Mouse (Mus musculus): ENCODE data around the gene Grk4. TPM values are rescaled to one million over a fixed set of nuclear protein-coding genes. Genes with fewer than 3 reads are reported as not detected.
"Not testable (repeated sequence)": the region's sequence is repeated elsewhere in the genome, so short reads cannot be mapped to it uniquely, and the experiment has no call there.

The Grk4 gene
- polyA plus RNA-seq, 1 experiment from 2014 or later, result 1.6 TPM

- Histone ChIP-seq H3K36me3 (ENCODE audit: control insufficient read depth, insufficient read depth, low read length) (0 out of 2 replicates have a peak, but pooled peaks cover 3% of the 10 kb centered on the region), H3K4me3 (ENCODE audit: low read depth, low read length) (no peak overlapping the region), H3K27ac (ENCODE audit: low read depth) (no peak overlapping the region), H3K9me3 (ENCODE audit: control insufficient read depth, low read length) (no peaks in the 10 kb centered on the region), H3K4me1 (replicated peaks; ENCODE audit: control insufficient read depth, insufficient read depth, low read length) (no peaks in the 10 kb centered on the region), H3K4me2 (ENCODE audit: low read length) (no peak overlapping the region), H3K9ac (ENCODE audit: low read length) (no peak overlapping the region), H3K27me3 (replicated peaks; ENCODE audit: control insufficient read depth, insufficient read depth, low read length) (no peaks in the 10 kb centered on the region)
- no peak for DNase-seq (ENCODE audit: low spot score)
- ATAC-seq (replicated peaks; ENCODE audit: low FRiP score, low TSS enrichment, low read depth), result no peak
- WGBS, result 84% methylated on average over 2 of the region's 2 CpGs
These were observed 9.3 kb downstream of the Grk4 start for GRCm38 (mm10) chr5:34669493-34669892.

- H3K27ac ChIP-seq (ENCODE audit: low read depth), result no peak overlapping the region
- 83% methylated on average over 4 of the region's 4 CpGs for WGBS
- 0 out of 2 replicates have a peak, but pooled peaks cover 3% of the 10 kb centered on the region for H3K36me3 ChIP-seq (ENCODE audit: control insufficient read depth, insufficient read depth, low read length)
- no peaks in the 10 kb centered on the region for H3K9me3 ChIP-seq (ENCODE audit: control insufficient read depth, low read length)
- H3K4me3 ChIP-seq (ENCODE audit: low read depth, low read length), result no peak overlapping the region
- no peak for DNase-seq (ENCODE audit: low spot score)
- H3K4me2 ChIP-seq (ENCODE audit: low read length), result no peak overlapping the region
- H3K27me3 ChIP-seq (replicated peaks; ENCODE audit: control insufficient read depth, insufficient read depth, low read length), result no peaks in the 10 kb centered on the region
- no peaks in the 10 kb centered on the region for H3K4me1 ChIP-seq (replicated peaks; ENCODE audit: control insufficient read depth, insufficient read depth, low read length)
- ATAC-seq (replicated peaks; ENCODE audit: low FRiP score, low TSS enrichment, low read depth), result no peak
- no peak overlapping the region for H3K9ac ChIP-seq (ENCODE audit: low read length)
These were observed 10.1 kb downstream of the Grk4 start for GRCm38 (mm10) chr5:34670280-34670679.

DNA sequence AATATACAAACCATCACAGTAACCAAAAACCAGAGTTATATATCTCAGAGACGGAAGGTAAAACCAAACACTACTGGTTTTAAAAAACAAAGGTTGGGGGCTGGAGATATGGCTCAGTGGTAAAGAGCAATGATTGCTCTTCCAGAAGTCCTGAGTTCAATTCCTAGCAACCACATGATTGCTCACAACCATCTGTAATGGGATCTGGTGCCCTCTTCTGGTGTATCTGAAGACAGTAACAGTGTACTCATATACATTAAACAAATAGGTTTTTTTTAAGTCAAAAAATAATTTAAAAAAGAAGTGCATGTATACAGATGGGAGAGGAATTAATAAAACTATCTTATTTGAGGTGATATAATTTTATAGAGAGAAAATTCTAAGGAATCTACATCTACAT, 29.7 kb downstream of the Grk4 start:
- WGBS, result 97% methylated on average over 1 of the region's 1 CpGs
- no peak for ATAC-seq (replicated peaks; ENCODE audit: low FRiP score, low TSS enrichment, low read depth)

DNA sequence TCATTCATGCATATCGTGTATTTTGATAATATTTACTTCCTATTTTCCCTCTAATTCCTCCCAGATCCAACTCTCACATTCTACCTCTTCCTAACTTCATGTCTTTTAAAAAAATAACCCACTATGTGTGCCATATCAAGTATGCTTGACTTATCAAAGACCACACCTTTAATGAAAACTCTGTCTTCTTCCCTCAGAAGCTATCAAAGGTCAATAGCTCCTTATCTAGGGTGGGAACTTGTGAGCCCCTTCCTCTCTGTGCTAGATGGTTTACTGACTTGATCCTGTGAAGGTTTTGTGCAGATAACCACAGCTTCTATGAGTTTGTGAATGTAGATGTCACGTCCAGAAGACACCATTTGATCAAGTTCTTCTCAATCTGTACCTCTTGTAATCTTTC, 32.6 kb downstream of the Grk4 start:
- Histone ChIP-seq H3K9ac (ENCODE audit: low read length) (no peak overlapping the region), H3K4me2 (ENCODE audit: low read length) (no peak overlapping the region), H3K36me3 (ENCODE audit: control insufficient read depth, insufficient read depth, low read length) (no peaks in the 10 kb centered on the region), H3K4me1 (replicated peaks; ENCODE audit: control insufficient read depth, insufficient read depth, low read length) (no peaks in the 10 kb centered on the region), H3K27me3 (replicated peaks; ENCODE audit: control insufficient read depth, insufficient read depth, low read length) (no peaks in the 10 kb centered on the region), H3K27ac (ENCODE audit: low read depth) (no peak overlapping the region), H3K9me3 (ENCODE audit: control insufficient read depth, low read length) (no peaks in the 10 kb centered on the region), H3K4me3 (ENCODE audit: low read depth, low read length) (no peak overlapping the region)
- no peak for DNase-seq (ENCODE audit: low spot score)
- 70% methylated on average over 2 of the region's 2 CpGs for WGBS
- ATAC-seq (replicated peaks; ENCODE audit: low FRiP score, low TSS enrichment, low read depth), result no peak

More for the DNA sequence above, 29.7 kb downstream of the Grk4 start:
- Histone ChIP-seq H3K36me3 (ENCODE audit: control insufficient read depth, insufficient read depth, low read length) (no peaks in the 10 kb centered on the region), H3K9ac (ENCODE audit: low read length) (no peak overlapping the region), H3K27ac (ENCODE audit: low read depth) (no peak overlapping the region), H3K4me1 (replicated peaks; ENCODE audit: control insufficient read depth, insufficient read depth, low read length) (no peaks in the 10 kb centered on the region), H3K9me3 (ENCODE audit: control insufficient read depth, low read length) (no peaks in the 10 kb centered on the region), H3K4me3 (ENCODE audit: low read depth, low read length) (no peak overlapping the region), H3K4me2 (ENCODE audit: low read length) (no peak overlapping the region), H3K27me3 (replicated peaks; ENCODE audit: control insufficient read depth, insufficient read depth, low read length) (no peaks in the 10 kb centered on the region)
- DNase-seq (ENCODE audit: low spot score), result no peak

DNA sequence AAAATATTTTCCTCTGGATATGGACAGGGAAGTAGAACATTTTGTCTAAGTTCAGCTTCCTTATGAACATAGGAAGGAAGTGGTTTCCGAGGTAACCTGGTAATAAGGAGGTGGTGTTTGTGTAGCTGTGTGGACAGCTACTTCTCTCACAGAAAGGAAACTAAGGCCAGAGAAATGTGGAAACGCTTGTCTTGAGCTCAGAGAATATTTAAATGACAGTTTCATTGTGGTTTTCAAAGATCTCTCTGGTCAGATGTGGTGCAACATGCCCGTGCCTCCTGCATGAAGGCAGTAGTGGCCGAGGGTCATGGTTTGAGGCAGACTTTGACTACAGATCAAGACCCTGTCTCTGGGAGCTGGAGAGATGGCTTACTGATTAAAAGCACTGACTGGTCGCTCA, 35.3 kb downstream of the Grk4 start:
- 73% methylated on average over 5 of the region's 5 CpGs for WGBS
- Histone ChIP-seq H3K27me3 (replicated peaks; ENCODE audit: control insufficient read depth, insufficient read depth, low read length) (no peaks in the 10 kb centered on the region), H3K4me3 (ENCODE audit: low read depth, low read length) (no peak overlapping the region), H3K9me3 (ENCODE audit: control insufficient read depth, low read length) (no peaks in the 10 kb centered on the region), H3K4me2 (ENCODE audit: low read length) (no peak overlapping the region), H3K27ac (ENCODE audit: low read depth) (no peak overlapping the region), H3K9ac (ENCODE audit: low read length) (no peak overlapping the region), H3K4me1 (replicated peaks; ENCODE audit: control insufficient read depth, insufficient read depth, low read length) (no peaks in the 10 kb centered on the region), H3K36me3 (ENCODE audit: control insufficient read depth, insufficient read depth, low read length) (no peaks in the 10 kb centered on the region)
- DNase-seq (ENCODE audit: low spot score) (no peak), ATAC-seq (replicated peaks; ENCODE audit: low FRiP score, low TSS enrichment, low read depth) (no peak)

GRCm38 (mm10) chr5:34708436-34708835, 48.3 kb downstream of the Grk4 start:
- ATAC-seq (replicated peaks; ENCODE audit: low FRiP score, low TSS enrichment, low read depth) (no peak), DNase-seq (ENCODE audit: low spot score) (no peak)
- Histone ChIP-seq H3K27me3 (replicated peaks; ENCODE audit: control insufficient read depth, insufficient read depth, low read length) (no peaks in the 10 kb centered on the region), H3K4me2 (ENCODE audit: low read length) (no peak overlapping the region), H3K36me3 (ENCODE audit: control insufficient read depth, insufficient read depth, low read length) (no peaks in the 10 kb centered on the region), H3K4me1 (replicated peaks; ENCODE audit: control insufficient read depth, insufficient read depth, low read length) (no peaks in the 10 kb centered on the region), H3K9me3 (ENCODE audit: control insufficient read depth, low read length) (no peaks in the 10 kb centered on the region), H3K9ac (ENCODE audit: low read length) (no peak overlapping the region), H3K4me3 (ENCODE audit: low read depth, low read length) (no peak overlapping the region), H3K27ac (ENCODE audit: low read depth) (no peak overlapping the region)
- WGBS, result 91% methylated on average over 1 of the region's 1 CpGs

DNA sequence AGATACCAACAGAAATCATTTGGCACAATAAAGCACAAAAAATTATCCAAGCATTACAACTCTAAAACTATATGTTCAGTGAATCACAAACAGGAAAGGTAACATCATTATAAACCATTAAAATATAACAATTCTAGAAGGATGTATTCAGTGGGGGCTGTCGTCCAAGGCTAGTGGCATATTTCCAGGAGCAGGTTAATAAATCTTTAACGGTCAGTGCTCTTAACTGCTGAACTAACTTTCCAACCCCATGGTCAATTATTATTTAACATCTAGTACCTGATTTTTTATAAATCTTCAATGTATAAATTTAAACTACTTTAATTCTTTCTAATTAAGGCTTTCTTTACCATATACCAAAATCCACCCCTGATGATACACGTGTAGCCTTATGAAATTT, 54.2 kb downstream of the Grk4 start:
- not testable (repeated sequence) for H3K4me3 ChIP-seq (ENCODE audit: low read depth, low read length); ATAC-seq (replicated peaks; ENCODE audit: low FRiP score, low TSS enrichment, low read depth); H3K27me3 ChIP-seq (replicated peaks; ENCODE audit: control insufficient read depth, insufficient read depth, low read length)

DNA sequence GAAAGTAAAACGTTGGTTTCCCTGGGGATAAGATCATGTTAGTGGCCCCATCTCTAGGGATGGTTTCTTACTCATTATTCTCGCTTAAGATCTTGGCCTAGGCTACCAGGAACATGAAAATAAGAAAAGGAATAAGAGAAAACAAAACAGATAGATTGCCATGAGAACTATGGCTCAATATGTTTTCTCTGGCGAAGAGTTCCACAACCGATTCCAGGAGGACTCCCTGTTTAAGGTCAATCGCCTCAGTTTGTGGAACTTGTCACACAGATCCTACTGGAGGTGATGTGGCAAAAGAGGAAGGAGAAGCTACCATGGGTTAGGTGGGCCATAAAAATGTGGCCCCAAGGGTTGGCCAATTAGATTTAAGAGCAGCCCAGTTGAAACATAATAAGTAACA, 54.6 kb downstream of the Grk4 start:
- H3K4me3 ChIP-seq (ENCODE audit: low read depth, low read length), result no peak overlapping the region
- H3K27ac ChIP-seq (ENCODE audit: low read depth), result no peak overlapping the region
- H3K27me3 ChIP-seq (replicated peaks; ENCODE audit: control insufficient read depth, insufficient read depth, low read length), result no peaks in the 10 kb centered on the region
- H3K4me1 ChIP-seq (replicated peaks; ENCODE audit: control insufficient read depth, insufficient read depth, low read length), result no peaks in the 10 kb centered on the region
- WGBS, result 86% methylated on average over 5 of the region's 5 CpGs
- H3K4me2 ChIP-seq (ENCODE audit: low read length), result no peak overlapping the region
- ATAC-seq (replicated peaks; ENCODE audit: low FRiP score, low TSS enrichment, low read depth) (no peak), DNase-seq (ENCODE audit: low spot score) (no peak)
- no peaks in the 10 kb centered on the region for H3K36me3 ChIP-seq (ENCODE audit: control insufficient read depth, insufficient read depth, low read length)
- no peak overlapping the region for H3K9ac ChIP-seq (ENCODE audit: low read length)
- H3K9me3 ChIP-seq (ENCODE audit: control insufficient read depth, low read length), result no peaks in the 10 kb centered on the region

More for the DNA sequence above, 54.2 kb downstream of the Grk4 start:
- DNase-seq (ENCODE audit: low spot score); H3K36me3 ChIP-seq (ENCODE audit: control insufficient read depth, insufficient read depth, low read length); H3K4me1 ChIP-seq (replicated peaks; ENCODE audit: control insufficient read depth, insufficient read depth, low read length); H3K4me2 ChIP-seq (ENCODE audit: low read length); H3K27ac ChIP-seq (ENCODE audit: low read depth); H3K9ac ChIP-seq (ENCODE audit: low read length); H3K9me3 ChIP-seq (ENCODE audit: control insufficient read depth, low read length): not testable (repeated sequence)
- WGBS, result 76% methylated on average over 3 of the region's 3 CpGs

DNA sequence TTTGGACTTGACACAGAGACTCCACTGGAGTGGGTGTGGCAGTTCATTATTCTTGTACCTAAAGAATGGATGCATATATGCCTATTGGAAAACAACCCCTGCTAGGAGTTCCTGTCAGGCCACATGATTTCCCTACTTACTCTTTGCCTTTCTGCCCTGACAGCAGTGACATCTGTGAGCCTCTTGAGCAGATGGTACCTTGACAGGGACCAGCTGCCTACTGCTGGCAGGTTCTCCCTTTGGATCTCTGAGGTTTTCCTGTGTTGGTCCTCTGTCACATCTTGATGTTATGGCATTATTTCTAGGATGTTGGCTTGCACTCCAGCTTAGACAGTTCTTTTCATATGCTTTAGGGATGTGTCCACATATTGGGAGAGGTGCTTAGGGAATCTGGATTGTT, 69.0 kb downstream of the Grk4 start:
- DNase-seq (ENCODE audit: low spot score) (no peak), ATAC-seq (replicated peaks; ENCODE audit: low FRiP score, low TSS enrichment, low read depth) (no peak)
- Histone ChIP-seq H3K4me3 (ENCODE audit: low read depth, low read length) (no peak overlapping the region), H3K9me3 (ENCODE audit: control insufficient read depth, low read length) (no peaks in the 10 kb centered on the region), H3K27me3 (replicated peaks; ENCODE audit: control insufficient read depth, insufficient read depth, low read length) (no peaks in the 10 kb centered on the region), H3K4me2 (ENCODE audit: low read length) (no peak overlapping the region), H3K36me3 (ENCODE audit: control insufficient read depth, insufficient read depth, low read length) (no peaks in the 10 kb centered on the region), H3K27ac (ENCODE audit: low read depth) (no peak overlapping the region), H3K9ac (ENCODE audit: low read length) (no peak overlapping the region), H3K4me1 (replicated peaks; ENCODE audit: control insufficient read depth, insufficient read depth, low read length) (no peaks in the 10 kb centered on the region)

All from intestine, embryonic 14.5 days (tissue).